Mouse (Mus musculus) ovary, adult 2 months (tissue): ENCODE results near the gene Dnajb1. TPM values are rescaled to one million over a fixed set of nuclear protein-coding genes. Genes with fewer than 3 reads are reported as not detected.

Experiments
- polyA plus RNA-seq: library from polyadenylated mRNA; depleted of rRNA; stranded (reverse); fragments of >200 nt; gene quantifications from 2 replicates; pipeline ENCODE4 v1.2.3, GENCODE M21; 2012; rRNA removed

The Dnajb1 gene
- 43.8 and 48.6 TPM in 2 replicates for polyA plus RNA-seq

DNA sequence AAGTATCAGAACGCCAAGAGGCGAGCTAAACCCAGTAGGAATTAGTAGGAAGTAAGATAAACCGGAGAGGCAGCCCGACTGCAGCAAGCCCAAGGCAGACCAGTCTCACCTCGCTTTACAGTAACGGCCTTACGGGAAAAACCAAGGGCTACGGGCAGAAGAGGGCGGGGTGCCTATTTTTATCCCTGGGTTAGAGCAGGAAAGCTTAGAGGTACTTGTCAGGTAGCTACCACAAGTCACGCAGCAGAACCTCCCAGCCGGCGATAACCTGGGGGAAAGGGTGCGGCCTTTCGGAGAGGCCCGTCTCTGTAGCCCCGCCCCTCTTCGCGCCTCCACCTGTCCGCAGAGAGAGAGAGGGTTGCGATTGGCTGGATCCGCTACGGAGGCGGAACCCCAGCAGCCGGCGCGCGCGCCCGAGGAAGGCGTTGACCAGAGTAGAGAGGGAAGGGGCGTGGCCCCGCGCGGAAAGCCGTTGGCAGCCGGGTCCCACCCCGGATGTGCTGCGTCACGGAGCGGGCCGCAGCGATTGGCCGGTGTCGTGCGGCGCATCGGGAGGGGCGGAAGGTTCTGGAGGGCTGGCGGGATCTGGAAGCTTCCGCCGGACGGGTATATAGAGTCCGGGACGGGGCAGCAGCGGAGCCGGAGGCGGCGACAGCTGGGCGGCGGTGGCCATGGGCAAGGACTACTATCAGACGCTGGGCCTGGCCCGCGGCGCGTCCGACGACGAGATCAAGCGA is at the start of gene Dnajb1, which contains the start of gene Tecr:
Gene Dnajb1, plus strand, starts transcription at position 533 of the 737 bp plus-strand sequence.
Gene Tecr, minus strand, starts transcription at position 311 of the 737 bp plus-strand sequence.

DNA sequence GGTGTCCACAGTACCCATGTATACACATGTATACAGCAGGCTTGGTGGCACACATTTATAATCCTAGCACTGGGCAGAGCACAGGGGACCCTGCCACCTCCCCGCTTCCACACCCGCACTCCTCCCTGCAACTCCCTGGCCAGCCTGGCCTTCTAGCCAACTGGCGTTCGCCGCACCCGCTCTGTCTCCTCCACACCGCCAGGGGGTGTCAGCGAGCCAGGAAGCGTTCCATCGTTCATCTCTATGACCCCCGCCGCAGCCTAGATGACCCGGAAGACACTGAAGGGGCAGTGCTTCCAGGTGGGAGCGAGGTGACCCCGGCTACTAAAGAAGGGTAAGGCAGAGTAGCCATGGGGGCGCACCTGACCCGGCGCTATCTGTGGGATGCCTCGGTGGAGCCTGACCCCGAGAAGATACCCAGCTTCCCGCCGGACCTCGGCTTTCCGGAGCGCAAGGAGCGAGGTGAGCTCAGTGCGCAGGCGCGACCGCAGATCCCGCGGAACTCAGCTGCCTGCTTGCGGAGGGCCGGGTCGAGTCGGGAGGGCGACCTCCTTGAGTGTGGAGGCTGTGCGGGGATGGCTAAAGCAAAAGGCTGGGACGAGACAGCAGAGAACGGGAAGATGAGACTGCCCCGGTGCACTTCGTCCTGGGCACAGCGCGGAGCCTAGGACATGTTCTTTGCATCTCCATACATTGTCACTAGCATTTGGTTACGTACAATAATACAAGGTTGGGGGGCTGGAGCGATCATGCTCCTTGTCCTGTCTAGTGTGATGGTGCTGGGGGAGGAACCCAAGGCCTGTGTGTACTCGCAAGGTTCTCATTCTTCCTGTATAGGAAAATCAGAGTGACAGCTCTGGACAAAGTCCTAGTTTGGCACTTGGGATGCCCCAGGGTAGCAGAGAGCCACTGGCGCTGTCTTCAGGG is 41.3 kb upstream of the Dnajb1 start, which contains the start of gene Ndufb7:
Gene Ndufb7, plus strand, starts transcription at position 203 of the 927 bp plus-strand sequence.

DNA sequence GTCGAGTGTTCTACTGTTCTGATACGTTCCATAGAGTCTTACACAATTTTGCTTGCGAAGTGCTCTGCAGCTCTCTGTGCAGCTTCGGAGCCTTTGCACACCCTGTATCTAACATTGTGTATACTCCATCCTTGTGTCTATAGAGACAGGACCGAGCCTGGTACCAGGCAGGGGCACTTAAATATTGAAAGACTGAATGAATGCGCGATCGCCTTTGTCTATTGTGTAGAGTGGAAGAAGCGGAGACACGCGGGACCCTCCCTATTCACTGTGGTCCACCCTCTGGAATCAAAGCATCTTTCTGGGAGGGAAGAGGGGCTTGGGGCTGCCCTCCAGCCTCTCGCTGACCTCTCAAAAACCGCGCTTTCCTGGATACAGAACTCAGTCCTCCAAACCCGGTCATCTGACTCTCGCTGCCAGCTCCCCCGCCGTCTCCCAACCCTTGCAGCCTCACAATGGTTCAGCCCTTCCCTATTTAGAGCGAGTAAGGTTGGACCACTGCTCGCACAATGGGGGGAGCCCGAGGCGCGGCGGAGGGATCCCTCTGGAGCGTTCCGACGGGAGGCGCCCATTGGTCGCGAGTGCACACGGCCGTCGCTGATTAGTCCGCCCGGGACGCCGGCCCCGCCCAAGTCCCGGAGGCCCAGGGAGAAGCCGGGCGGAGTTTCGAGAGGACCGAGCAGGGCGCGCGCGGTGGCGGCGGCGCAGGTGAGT is 44.2 kb downstream of the Dnajb1 start, which contains the start of gene Gipc1:
Gene Gipc1, plus strand, starts transcription at position 648 of the 714 bp plus-strand sequence.

Other genes starting within 250 kb of the Dnajb1 start
- gene Clgn, start 218.3 kb upstream of the Dnajb1 start, polyA plus RNA-seq = not detected in 2 replicates
- 1.5 TPM in 2 replicates for gene Scoc, start 149.8 kb upstream of the Dnajb1 start, polyA plus RNA-seq
- 0.28 and 0.30 TPM in 2 replicates for gene Olfr370, start 72.4 kb upstream of the Dnajb1 start, polyA plus RNA-seq
- gene Ndufb7, start 41.5 kb upstream of the Dnajb1 start, polyA plus RNA-seq = 416 and 576 TPM in 2 replicates
- 655 and 928 TPM in 2 replicates for gene Tecr, start 222 bp upstream of the Dnajb1 start, polyA plus RNA-seq
- 66.9 and 72.8 TPM in 2 replicates for gene Gipc1, start 44.5 kb downstream of the Dnajb1 start, polyA plus RNA-seq
- 7.0 and 10.3 TPM in 2 replicates for gene Ptger1, start 58.5 kb downstream of the Dnajb1 start, polyA plus RNA-seq
- 95.9 and 97.6 TPM in 2 replicates for gene Pkn1, start 91.0 kb downstream of the Dnajb1 start, polyA plus RNA-seq
- gene Ddx39, start 107.0 kb downstream of the Dnajb1 start, polyA plus RNA-seq = 42.9 and 48.4 TPM in 2 replicates
- 48.9 and 58.5 TPM in 2 replicates for gene Adgre5, start 133.1 kb downstream of the Dnajb1 start, polyA plus RNA-seq